Mouse (Mus musculus) cerebellum, adult 11-12 months (tissue): Measurements from ENCODE around the gene Uroc1.

Experiments used
- DNase-seq: peaks from one replicate; pipeline ENCODE4 v3.0.0; 2022

Gene Uroc1

DNA sequence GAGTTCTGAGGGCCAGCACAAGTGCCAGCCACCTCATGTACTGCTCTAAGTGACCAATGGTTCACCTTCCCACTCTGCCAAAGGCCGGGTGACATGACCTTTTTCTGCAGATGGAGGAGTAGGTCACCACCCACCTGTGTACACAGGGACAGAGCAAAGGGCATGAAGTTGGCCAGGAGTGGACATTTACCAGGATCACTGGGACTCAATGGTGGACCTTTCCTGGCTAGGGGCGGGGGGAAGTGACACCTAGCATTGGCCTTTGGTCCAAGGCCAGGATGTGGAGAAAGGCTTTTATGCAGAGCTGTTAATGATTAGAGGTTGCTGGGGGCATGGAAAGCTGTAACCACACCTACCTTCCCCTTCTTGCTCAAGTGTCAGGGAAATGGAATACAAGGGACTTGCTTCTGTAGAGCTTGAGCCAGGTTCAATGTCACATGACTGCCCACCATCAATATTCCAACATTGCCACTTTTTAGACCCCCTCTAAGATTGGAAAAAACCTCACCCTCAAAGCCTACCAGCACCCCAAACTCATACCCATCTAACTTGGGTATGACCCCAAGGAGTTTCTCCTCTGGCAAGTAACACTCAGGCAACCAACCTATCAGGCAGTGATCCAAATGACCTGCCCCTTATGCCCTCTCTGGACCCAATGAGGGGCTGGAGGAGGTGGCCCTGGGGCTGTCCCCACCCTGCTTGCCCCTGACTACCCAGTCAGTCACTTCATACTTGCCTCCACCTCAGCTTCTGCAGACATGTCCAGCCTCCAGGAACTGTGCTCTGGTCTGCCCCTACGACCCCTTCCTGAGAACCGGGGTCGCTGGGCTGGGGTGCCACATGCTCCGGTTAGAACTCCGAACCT is at the start of gene Uroc1:
Uroc1 (plus strand) TSS at position 724 of the 865 bp plus-strand sequence.
- no peak for DNase-seq

DNA sequence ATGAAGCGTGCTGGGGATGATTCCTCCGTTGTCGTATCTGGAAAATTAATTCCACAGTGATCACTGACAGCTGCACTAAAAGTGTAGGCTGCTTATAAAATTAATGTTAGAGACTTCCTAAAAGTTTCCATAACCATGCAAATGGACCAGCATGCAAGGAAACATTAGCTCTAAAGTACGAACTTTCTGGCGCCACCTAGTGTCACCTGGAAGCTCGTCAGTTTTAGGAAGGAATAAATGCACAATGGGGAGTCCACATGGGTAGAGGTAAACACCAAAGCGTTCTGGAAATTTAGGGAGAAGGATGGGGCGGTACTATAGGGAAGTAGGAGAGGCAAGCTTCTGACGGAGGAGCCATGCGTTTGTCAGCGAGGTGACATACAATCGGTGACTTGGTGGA is 44.8 kb upstream of the Uroc1 start:
- no peak for DNase-seq

DNA sequence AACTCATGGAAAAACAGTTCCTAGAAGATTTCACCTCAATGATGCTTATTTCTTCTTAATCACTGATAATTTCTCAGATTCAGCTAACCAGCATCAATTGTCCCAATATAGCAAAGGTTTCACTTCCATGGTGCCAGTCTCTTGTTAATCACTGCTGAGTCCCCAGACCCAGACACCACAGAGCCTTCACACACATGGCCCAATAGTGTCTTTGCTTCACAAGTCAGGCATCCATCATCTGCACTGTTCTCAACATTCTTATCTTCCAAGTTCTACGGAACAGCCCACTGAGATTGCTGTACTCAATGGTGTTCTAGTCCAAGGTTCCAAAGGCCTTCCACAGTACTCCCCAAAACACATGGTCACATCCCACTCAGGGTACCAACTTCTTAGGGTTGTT is 32.2 kb upstream of the Uroc1 start, which contains the start of gene BC048671:
BC048671 (plus strand) TSS at position 301 of the 400 bp plus-strand sequence.
- DNase-seq: no peak

DNA sequence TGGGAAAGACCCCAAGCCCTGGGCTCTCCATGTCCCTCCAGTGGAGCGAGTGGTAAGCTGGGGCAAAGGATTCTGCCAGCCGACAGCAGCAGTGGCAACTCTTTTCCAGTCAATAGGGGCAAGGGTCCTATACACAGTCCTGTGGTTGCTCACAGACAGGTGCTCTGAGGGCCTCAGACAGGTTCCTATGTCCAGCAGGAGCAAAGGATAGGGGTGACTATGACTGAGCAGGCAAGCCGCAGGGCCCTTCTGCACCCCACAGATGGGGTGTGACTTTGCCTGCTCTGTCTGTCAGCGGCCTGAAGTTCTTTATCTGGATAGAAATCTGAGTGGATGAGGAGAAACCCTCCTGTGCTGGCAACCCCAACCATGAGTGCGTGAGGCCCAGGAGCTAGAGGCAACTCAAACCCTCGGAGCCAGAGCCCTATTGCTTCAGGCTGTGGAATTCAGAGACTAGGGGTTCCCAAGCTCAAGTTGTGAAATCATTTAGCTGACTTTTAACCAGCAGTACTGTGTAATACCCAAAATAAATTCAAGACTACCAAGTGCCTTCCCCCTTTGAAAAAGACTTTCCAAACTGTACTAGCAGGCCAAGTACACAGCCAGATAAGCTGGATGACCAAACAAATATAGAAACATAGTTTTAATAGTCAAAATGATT is 26.6 kb upstream of the Uroc1 start:
- DNase-seq: no peak

DNA sequence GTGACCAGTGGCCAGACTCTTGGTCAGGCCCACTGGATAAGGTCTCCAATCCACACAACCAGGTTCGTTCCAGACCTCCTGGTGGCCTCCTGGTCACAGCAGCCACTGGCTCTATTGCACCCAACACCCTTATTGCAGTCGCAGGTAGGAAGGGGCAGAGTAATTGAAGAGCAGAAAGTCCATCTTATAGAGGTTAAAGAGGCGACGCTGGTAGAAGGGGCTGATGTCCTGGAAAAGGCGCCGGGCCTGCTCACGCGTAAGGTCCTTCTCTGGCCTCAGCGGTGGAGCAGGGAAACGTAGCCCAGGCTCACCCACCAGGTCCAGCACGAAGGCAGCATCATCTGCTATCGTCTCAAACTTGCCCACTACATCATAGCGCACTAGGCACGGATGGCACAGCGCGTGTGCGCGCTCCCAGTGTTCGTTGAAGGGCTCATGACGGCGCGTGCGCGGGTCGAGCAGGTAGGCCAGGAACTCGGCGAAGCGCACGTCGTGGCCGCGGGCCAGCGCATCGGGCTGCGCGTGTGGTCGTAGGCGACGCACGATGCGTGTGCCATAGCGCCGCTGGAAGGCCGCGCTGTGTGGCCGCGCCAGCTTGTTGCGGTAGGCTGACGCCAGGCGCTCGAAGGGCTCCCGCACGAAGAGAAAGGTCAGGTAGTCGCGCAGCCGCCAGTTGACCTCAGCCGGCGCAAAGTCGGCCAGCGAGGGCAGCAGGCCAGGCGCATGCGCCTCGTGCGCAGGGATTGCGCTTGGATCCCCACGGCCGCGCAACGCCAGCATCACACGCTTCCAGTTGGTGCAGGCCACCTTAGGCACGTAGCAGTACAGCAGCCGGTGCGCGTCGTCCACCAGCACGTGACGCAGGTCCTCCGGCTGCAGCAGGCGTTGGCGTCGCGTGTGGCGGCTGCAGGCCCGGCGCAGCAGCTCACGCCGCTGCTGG is 24.0 kb upstream of the Uroc1 start:
- no peak for DNase-seq

DNA sequence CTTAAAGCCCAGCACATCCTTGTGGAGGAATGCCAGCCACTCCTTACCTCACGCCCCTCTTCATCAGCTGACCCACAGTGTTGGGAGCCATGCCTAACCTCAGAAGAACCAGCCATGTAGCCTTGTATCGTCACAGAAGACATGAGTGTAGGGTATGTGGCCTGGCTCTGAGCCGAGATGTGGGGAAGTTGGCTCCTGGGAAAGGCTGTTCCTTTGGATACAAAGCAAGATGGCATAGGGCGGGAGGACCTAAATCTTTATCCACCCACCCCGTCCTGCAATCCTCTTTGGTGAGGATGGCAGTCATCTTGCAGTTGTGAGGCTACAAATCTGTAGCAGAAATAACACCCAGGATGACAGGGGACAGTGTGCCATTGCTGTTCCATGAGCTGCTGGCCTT is 17.1 kb upstream of the Uroc1 start:
- DNase-seq: no peak

DNA sequence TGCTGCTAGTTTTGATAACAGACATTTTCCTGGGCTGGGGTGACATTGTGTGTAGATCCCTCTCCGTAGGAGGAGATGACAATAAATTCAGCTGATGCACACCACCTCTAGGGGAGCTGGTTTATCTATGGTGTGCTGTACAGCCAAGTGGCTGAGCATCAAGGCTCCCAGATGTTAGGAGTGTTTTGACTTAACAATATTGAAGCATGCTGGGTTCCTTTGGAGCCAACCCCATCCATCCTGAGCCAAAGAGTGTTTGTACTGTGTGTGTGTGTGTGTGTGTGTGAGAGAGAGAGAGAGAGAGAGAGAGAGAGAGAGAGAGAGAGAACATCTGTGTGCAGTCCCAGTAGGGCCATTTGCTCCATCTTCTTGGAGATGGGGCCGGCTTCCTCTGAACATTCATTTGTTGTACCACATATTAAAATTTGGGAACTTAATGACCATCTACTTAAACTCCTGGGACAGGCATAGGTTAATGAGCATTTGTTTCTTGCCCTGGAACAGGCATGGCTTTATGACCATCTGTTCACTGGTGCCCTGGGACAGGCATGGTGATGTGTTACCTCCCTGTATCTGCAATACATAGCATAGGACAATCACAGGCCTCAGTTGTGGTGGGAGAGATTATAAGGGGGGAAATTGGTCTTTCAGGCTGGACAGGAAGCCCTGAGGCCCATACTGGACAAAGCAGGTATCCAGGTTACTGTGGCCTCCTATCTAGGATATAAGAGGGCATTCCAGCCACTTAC is 15.4 kb upstream of the Uroc1 start:
- no peak for DNase-seq

DNA sequence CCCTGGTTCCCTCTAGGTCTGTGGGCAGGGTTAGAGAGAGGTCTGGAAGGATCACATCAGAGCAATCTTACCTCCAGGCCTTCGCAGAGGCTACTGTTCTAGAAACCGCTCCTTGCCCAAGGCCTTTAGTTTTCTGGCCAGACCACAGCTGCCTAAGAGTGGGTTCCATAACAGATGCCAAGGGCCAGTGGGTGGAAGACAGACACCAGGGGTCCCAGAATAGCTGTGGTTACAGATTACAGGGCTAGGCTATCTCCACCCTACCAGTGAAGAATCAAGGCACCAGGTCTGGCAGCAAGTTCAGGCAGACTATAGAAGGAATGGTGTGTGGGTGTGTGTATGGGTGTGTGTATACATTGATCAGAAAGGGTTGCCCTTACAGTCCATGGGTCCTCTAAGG is 14.1 kb upstream of the Uroc1 start:
- no peak for DNase-seq

DNA sequence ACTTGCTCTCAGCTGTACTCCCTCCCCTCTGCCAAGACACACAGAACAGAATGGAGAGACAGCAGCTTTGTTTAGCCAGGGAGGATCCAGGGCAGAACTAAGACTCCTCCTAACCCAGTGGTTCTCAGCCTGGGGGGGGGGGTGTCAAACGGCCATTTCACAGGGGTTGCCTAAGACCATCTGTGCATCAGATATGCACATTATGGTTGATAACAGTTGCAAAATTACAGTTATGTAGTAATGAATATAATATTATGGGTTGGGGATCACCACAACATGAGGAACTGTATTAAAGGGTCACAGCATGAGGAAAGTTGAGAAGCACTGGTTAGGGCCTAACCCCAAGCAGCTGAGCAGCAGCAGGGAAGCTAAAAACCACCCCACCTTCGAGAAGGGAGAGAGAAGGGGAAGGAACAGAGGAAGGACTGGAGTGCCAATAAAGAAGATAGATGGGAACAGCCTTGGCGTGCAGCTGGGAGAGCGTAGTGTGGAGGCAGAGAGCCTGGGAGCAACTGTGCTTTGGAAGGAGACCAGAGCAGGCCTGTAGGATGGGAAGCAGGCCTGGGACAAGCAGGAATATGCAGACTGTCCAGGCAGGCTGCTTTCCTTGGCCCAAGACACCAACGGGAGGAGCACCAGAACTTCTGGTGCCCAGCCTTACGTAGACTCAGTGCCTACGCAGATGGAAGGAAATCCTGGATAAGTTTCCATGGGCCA is 13.5 kb upstream of the Uroc1 start:
- no peak for DNase-seq

DNA sequence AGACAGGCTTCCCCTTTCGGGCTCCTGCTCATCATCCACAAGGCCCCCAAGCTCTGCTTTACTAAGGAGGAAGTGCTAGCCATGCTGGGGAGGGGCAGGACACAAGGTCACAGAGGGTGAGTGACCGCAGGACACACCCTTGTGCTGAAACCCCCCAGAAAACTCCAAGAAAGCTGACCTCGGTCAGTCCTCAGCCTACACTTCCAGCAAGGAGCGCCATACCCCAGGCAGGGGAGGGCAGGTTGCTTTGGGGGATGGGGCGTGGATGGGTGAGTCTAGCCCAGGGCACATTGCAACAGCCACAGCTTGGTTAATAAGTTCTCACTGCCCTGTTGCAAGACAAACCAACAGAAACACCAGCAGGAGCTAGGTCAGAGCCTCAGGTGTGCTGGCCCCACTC is 12.7 kb upstream of the Uroc1 start:
- no peak for DNase-seq

DNA sequence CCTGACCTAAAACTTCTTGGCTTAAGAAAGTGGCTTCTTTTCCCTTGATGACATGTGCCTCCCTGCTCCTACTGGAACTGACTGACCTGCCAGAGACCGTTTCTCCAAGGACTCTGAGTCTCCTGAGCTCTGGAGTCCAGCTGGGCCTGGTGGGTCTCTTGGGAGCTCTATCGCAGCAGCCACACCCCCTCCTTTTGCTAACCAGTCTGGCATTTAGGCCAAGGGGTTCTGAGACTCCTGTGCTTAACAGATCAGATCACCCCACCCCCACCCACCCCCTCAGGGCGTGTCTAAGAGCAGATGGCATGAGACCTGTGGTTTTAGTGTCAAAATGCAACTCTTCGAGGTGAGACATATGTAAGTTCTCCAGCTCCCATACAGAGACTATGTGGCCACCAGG is 11.3 kb upstream of the Uroc1 start:
- no peak for DNase-seq

DNA sequence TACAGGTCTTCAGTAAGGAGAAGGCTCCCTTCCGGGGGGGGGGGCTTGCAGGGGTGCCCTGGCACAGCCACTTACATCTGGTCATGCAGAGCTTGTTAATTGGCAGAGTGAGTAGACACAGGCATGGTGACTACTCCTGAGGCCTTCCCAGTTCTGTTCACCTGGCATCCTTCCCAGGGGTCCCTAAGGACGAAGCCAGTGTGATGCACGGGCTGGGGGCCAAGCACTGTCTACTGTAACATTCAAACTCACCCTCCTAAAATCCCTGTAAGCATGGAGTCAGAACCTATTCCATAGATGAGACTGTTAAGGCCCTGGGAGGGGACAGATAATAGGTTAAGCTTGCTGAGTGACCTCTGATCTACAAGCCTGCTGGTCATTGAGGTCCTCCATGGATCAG is 9.1 kb upstream of the Uroc1 start:
- DNase-seq: no peak

DNA sequence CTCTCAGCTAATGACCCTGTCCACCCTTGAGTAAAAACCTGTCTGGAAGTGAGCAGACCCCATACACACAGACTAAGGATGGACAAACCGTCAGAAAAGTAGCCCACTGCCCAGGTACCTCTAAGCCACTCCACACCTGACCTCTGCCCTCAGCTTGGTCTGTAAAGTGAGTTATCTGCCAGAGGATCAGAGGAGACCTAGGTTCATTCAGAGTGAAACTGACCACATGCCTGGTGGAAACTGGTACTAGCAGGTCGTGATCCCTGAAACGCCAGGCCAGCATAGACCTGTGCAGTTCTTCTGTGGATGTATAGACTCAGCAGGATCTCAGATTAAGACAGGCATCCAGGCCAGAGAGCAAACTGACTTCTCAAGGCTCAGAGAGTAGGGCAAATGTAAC is 8.6 kb upstream of the Uroc1 start:
- no peak for DNase-seq

DNA sequence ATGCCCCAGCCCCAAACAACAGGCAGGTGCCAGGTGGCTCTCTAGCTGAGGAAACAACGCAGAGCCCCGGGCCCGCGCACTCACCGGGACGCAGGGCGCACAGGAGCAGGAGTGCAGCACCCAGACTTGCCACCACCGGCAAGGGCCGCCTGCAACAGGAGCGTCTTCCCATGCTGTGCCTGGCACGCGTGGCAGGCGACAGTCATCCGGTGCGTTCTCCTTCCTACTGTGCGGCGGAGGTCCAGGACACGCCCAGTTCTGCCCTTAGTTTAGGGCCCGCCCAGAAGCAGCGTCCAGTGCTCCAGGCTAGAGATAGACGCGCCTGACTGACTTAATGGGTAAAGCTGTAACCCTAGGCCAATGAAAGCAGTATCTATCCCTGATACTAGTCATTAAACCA is 8.1 kb upstream of the Uroc1 start, which contains the start of gene Chst13:
Chst13 (minus strand) TSS at position 195 of the 400 bp plus-strand sequence.
- DNase-seq: no peak

DNA sequence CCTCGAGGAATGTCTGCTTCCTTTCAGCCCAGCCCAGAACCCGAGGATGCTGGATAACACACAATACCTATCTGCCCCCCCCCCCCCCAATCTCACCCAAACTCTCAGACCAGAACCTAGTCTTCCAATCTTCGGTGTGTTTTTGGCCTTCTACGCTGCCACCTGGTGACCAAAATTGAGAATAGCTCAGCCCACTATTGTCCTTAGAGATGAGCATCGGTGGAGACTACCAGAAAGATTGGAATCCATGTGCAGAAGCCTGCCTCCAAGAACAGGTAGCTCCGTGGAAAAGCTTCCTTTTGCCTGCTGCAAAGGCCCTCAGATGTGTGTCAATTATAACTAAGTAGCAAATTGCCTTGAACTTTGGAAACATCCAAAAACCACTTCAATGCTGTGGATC is 5.4 kb upstream of the Uroc1 start:
- DNase-seq: no peak

DNA sequence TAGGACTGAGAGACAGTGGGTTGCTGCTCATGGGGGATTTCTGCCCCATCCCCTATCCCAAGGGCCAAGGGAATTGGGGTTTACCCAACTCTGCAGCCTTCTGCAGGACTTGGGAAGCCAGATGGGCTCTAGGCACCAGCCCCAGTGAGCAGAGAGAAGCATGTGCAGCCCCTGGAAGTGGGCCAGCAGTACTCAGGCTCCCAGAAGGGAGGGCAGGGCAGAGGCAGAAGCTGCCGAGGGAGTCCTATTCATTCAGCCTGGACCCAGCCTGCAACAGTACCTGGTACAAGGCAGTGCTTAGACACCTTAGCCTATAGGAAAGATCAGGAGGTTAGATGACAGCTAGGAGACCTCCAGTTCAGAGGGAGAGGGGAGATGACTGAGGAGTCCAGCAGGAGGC is 3.1 kb upstream of the Uroc1 start:
- peak; percentile 82 for DNase-seq

DNA sequence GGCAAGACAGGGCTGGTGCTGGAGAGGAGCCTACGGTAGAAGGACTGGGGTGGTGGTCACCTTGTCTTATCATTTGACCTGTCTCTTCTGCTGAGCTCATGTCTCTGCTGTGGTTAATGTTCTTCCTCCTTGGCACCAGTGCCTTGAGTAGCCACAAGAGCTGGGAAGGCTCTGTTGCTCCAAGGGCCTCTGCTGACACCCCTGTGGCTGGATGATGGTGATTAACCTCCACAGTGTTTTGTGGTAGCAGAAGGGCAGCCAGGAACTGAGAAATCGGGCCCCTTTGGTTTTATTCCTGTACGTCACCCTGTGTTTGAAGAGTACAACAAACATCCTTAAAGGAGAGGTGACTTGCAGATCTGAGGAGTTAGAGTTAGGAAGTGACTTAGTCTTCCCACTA is 1.2 kb downstream of the Uroc1 start:
- no peak for DNase-seq

DNA sequence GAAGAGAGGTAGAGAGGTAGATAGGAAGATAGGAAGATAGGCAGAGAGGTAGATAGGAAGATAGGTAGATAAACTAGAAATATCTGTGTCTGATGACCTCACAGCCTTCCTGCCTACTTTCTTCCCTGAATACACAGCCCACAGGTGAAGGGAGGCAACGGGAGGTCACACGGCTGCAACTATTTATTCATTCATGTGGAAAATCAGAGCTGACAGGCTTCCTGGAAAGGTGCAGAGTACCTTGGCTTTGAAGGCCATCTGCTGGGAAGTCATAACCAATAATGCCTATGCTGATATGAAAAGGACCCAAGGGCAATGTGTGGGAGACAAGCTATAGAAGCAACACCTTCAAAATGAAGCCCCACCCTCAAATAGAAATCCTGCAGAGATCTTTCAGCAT is 9.3 kb downstream of the Uroc1 start:
- peak; percentile 63 for DNase-seq

DNA sequence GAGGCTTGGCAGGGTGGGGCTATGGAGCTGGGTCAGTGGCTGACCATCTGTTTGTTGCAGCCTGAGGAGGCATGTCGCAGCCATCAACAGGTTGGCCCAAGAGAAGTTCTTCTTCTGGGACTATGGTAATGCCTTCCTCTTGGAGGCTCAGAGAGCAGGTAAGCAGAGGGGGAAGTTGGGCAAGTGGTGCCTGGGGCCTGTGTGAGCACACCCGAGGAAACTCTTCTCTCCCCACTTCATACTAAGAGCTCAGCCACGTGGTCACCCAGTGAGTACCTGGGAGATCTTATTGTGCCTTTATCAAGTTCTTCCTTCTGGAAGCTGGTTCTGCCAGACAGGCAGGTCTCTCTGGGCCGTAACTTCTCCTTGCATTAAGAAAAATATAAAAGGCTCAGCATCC is 14.1 kb downstream of the Uroc1 start:
- DNase-seq: no peak

DNA sequence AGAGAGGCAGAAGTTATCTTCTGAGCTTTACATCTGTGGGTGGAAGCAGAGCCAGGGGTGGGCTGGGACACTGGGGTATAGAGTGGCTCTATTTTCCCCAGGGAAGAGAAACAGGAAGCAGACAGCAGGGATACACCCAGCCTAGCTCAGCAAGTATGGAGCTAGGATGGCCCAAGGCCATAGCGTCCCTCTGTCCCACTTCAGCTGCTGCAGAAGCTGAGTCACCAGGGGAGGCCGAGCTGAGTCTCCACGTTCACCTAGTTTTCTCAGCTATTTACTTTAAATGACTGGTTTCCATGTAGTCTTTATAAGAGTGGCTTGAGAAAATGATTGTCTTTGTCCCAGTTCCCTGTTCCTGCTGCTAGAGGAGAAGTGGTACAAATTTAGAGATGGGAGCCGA is 15.4 kb downstream of the Uroc1 start:
- DNase-seq: no peak

DNA sequence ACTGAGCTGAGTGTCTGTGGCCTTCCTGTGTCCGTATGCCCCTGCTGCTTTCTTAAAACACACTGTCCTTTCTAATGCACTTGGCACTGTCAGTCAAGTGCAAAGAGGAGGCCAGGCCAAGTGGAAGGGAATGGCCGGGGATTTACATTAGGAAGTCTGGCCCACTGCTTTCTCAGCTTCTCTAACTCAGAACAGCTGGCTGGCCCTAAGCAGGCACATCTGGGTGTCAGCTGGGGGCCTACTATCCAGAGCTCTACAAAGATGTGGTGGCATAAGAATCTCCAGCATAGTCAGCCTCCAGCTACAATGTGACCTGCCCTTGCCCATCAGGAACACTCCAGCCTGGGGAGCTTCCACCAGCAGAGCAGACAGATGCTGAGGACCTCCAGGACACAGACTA is 16.9 kb downstream of the Uroc1 start:
- no peak for DNase-seq

DNA sequence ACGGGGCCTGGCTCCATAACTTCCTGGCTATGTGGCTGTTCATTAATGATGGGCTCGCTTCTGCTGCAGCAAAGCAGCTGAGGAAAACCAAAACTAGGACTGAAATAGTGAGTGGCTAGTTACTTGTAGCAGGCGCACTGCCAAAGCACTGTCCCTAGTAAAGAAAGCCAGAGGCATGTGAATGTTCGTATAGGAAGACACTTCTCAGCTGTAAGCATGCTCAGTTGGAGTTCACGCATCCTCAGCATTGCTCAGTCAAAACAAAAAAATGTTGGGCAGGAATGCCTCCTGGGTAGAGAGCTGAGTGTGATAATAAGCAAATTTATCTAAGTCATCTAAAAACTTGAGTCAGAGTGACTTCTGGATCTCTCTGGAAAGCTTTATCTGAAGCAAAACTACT is 25.1 kb downstream of the Uroc1 start:
- no peak for DNase-seq
